Mouse (Mus musculus) lung, postnatal 0 days (tissue): ENCODE measurements around the gene Ubr1.

Experiments used
- CTCF ChIP-seq: IDR thresholded peaks from 2 replicates; pipeline ENCODE4 v1.5.1; 2016; ENCODE audit warnings: antibody characterized with exemption, mild to moderate bottlenecking
- EP300 ChIP-seq: IDR thresholded peaks from 2 replicates; pipeline ENCODE4 v1.6.1; 2016; ENCODE audit warnings: antibody characterized with exemption, mild to moderate bottlenecking, control low read depth

- no peak for TF ChIP-seq CTCF
- TF ChIP-seq EP300 = no peak
Observed at GRCm38 (mm10) chr2:120977926-120978692, 7.6 kb upstream of the Ubr1 start.
